Mouse (Mus musculus): ENCODE measurements around the gene B4galnt3.

The B4galnt3 gene

DNA sequence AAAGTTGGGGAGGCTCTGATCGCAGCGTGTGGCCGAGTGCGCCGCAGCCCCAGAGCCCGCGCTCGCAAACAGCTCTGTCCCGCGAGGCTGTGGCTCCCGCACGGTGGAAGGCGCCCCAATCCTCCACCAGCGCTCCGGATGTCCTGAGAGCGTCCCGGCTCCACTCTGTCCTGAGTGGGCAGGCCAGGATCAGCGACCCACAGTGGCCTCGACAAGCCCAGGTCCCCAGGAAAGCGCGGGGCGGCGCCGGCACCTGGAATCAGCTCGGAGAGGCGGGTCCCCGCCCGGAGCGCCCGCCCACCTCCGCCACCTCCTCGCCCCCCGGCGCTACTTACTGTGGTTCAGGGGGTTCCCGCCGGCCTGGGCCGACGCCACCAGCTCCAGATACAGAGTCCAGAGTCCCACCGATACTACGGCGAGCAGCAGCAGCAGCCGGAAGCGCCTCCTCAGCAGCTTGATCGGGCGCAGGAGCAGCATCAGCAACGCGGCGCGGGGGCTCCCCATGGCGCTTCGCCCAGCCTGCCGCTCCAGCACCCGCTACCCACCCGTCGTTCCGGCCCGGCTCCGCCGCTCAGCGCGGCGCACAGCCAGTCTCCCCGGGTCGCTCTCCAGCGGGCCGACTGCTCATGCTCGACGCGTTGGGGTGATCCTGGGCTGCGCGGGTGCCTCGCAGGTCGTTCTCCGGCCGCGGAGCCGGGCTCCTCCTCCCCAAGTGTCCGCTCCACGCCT is at the start of gene B4galnt3, which contains the start of gene D330020A13Rik:
B4galnt3 (minus strand) TSS at position 504 of the 729 bp plus-strand sequence.
D330020A13Rik (plus strand) TSS at position 309 of the 729 bp plus-strand sequence.
- peak; percentile 76 for DNase-seq (ENCODE audit: low read depth, low spot score)

DNA sequence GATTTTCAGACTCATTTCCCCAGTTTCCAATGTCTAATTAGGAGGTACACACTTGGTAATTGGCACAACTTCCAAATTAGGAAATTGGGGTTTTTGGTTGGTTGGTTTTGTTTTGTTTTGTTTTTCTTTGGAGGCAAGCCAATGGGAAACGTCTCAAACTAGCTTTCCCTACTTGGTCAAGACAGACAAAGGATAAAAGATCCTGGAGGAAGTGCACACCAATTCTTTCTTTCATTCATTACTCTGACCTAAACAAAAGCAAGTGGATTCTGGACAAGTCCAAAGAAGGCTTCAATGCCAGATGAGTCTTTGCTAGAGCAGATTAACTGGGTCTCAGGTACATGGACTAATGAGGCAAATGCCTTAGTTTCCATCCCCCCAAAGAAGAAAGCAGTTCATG is 49.6 kb upstream of the B4galnt3 start:
- no peak for DNase-seq (ENCODE audit: low read depth, low spot score)

DNA sequence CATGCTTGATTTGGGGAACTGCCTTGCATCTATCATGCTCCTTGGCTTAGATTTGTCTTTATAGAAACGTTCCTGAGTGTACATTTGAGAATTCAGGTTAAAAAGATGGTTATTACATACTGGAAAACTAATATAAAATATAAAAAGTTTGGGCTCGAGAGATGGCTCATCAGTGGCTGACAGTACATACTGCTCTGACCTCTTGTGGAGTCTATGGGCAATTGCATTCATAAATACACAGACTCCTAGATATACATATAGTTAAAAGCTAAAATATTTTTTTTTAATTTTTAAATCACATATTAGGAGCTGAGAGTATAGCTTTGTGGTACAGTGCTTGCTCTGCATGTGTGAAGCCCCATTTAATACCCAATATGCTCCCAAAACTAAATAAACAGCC is 38.0 kb upstream of the B4galnt3 start:
- no peak for DNase-seq (ENCODE audit: low read depth, low spot score)

DNA sequence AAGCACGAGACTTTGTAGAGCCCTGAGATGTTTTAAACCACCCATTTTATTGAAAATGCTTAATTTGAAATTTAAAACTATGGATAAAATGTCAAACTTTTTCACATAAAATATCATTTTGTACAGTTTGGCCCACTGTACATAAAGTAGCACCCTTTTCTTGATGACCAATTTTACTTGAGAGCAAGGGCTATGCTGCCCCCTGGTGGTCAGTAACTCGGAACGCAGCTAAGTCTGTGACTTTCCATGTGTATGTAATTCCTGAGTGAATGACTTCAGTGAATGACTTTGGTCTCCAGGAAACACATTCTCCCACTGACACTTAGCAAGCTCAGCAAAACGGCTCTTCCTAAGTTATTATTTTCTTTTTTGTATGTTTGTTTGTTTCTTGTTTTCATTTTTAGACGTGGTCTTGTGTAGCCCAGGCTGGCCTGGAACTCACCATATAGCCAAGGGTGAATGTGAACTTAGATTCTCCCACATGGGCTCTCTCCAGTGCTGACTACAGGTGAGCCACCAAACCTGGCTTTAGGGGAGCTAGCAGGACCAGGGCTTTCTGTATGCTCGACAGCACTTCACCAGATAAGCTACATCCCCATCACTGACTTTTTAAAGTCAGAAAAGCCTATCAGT is 30.1 kb upstream of the B4galnt3 start:
- peak; percentile 89 for DNase-seq (ENCODE audit: low read depth, low spot score)

DNA sequence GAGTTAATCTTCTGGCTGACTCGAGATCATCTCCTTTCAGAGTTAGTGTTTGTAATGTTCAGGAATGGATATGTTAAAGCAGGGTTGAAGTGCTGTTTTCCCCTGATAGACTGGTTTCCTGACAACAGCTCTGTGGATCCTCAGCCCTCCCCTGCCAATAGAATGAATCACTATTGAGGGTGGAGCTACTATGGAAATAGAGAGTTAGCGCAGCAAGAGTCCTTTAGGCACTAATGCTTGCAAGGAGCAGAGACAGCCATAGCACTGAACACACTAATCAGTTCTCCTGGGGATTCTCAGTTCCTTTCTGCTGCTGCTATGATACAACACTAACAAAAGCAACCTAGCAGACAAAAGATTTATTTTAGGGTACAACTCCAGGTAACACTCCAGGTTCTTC is 26.0 kb upstream of the B4galnt3 start:
- DNase-seq (ENCODE audit: low read depth, low spot score): peak; percentile 60

DNA sequence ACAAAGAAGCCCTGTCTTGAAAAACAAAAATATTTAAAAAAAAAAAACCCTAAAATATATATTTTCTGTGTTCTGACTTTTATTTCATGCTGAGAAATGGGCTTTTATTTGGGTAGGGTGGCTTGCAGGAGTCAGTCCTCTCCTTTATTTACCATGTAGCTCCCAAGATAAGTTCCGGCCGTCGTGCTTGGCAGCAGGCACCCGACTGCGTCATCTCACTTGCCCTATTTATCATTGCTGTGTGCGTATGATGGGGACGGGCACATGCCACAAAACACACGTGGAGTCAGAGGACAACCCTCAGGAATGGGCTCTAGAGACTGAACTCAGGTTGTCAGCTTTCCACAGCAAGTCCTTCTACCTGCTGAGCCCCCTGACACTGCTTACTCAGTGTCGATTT is 24.8 kb upstream of the B4galnt3 start:
- no peak for DNase-seq (ENCODE audit: low read depth, low spot score)

DNA sequence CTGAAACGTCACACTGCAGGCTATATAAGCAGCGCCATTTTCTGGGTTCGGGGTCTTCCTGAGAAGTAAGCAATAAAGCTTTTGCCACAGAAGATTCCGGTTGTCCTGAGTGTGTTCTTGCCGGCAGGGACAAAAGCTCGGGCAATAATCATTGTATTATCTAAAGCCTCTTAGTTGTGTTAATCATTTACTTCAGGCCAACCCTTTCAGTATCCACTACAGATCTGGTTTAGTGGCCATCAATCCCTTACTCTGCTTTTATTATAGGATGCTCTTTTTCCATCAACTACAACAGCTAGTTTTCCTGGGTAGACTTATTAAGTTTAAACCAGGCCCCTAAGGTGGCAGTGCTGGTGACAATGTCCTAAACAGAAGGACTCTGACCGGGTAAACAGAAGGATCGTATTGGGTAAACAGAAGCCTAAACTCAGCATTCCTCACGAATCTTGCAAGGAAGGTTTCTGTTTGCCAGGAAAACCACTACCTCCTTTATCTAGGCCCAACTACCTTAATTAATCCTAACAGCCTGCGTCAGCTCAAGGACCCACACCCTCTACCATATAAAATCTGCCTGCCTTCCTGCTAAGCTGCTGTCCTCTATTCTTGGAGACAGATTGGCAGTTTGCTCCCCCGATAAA is 24.1 kb upstream of the B4galnt3 start:
- DNase-seq (ENCODE audit: low read depth, low spot score): no peak

DNA sequence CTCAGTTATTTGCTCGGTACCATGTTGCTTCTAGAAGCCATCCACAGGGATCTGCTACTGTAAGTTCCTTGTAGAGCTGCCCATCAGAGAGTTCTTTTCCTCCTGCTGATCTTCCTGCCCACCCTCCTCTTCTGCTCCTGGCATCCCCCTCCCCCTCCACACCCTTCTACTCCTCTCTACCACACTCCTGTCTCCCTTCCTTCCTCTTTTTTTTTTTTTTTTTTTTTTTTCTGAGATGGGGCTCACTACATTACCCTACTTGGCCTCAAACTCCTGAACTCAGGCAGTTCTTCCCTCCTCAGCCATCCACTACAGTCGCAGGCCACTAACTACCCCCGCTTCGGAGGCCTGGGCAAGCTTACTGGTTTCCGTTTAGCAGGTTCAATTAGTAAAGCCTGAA is 18.1 kb upstream of the B4galnt3 start:
- no peak for DNase-seq (ENCODE audit: low read depth, low spot score)

DNA sequence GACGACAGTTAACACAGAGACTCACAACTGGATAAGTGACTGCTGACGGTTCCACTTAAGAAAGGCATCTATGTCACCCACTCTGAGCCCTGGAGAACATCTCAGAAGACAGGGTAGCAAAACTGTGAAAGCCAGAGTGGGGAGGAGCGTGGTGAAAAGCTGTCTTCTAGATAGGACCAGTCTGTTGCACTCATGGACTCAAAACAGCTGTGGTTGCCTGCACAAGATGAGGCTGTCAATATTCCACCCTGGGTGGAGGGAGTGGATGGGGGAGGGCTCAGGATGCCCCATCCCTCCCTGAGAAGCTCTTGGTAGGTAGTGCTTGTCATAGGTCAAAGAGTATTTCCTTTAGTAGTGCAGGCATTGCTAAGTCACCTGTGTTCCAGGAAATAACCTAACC is 15.4 kb upstream of the B4galnt3 start:
- DNase-seq (ENCODE audit: low read depth, low spot score): no peak

DNA sequence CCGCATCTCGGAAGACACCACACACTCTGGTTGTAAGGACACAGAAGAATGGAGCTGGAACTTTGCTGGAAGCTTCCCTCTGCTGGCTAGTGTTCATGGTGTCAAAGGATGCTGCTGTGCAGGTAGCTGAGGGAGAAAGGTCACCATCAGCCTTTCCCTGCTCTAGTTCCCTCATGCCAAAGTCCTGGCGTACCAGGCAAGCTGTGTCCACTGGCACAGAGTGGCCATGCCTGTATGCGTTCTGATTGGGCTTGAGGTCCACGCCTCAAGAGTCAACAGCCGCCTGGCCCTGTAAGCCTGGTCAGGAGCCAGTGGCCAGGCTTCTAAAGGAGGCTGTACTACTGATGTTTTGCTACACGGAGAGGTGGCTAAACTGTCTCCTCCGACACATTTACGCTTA is 15.0 kb upstream of the B4galnt3 start:
- DNase-seq (ENCODE audit: low read depth, low spot score): no peak

DNA sequence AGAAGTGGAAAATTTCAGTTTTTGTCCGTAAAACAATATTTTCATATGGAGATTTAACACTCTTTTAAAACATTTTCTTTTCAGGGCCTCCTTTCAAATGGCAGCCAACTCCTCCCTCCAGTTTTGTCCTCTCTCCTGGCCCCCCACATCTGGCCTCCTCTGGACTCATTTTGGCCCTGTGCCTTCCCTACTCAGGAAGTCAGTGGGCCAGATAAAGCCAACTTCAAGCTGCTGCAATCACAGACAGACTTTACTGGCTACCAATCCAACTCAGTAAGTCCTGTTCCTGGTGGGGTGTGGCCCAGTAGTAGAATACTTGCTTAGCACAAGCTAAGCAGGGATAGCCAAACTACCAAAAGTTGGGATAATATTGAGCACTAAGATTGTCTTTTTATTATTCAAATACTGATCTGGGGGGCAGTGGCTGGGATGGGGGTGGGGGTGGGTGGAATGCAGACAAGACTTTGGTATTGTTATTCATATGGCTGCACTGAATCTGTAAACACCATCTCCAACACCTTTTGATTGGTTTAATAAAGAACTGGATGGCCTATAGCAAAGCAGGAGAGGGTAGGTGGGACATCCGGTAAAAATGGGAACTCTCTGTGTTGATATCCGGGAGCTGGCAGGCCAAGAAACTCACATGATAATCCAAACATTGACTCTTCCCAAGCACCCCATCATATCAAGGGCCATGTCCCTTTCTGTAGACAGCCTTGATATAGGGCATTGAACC is 12.7 kb upstream of the B4galnt3 start:
- peak; percentile 92 for DNase-seq (ENCODE audit: low read depth, low spot score)

DNA sequence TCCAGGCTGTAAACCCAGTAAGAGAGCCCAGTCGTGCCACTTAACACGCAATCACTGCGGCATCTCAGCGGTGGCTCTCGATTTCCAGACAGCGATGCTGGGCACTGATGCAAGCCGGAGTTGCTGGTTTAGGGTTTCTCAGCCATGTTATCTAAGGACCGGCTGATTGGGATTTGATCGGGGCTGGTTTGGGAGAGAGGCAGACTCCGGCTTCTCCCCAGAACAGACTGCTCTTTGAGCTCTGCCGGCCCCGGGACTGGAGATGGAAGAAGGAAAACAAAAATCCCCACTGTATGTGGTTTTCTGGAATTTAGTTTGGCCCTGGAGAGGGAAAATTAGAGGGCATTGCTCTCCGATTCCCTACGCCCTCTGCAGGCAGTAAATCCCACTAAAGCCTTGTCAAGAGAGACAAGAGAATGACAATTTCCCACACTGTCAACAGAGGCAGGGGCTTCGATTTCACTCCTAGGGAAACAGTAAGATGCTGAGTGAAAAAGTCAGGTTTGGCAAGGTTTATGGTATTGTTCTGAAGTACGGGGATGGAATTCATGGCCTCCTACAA is 8.5 kb upstream of the B4galnt3 start:
- peak; percentile 57 for DNase-seq (ENCODE audit: low read depth, low spot score)

DNA sequence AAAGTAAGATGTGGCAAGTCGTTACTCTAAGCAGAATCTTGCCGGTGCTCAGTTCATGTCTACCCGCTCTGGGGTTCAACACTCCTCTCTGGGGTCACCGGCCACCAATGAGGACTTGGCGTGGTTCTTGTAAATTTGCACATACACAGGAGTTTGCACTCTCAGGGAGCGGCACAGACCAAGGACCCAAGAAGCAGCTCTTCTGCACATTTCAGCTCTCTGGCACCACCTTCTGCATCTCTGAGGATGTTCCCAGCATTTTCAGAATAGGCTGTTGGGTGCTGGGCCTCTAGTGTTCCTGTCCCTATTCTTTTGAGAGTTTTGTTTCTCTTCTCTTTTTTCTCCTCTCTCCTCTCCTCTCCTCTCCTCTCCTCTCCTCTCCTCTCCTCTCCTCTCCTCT is 6.8 kb upstream of the B4galnt3 start:
- peak; percentile 87 for DNase-seq (ENCODE audit: low read depth, low spot score)

DNA sequence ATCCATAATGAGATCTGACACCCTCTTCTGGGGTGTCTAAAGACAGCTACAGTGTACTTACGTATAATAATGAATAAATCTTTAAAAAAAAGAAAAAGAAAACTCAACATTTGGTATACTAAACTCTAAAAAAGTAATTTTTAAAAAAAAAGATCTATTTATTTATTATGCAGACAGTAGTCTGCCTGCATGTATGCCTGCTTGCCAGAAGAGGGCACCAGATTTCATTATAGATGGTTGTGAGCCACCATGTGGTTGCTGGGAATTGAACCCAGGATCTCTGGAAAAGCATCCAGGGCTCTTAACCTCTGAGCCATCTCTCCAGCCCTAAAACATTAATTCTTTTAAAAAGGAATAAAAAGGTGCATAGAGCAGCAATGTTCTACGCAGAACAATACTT is 2.2 kb upstream of the B4galnt3 start:
- peak; percentile 53 for DNase-seq (ENCODE audit: low read depth, low spot score)

DNA sequence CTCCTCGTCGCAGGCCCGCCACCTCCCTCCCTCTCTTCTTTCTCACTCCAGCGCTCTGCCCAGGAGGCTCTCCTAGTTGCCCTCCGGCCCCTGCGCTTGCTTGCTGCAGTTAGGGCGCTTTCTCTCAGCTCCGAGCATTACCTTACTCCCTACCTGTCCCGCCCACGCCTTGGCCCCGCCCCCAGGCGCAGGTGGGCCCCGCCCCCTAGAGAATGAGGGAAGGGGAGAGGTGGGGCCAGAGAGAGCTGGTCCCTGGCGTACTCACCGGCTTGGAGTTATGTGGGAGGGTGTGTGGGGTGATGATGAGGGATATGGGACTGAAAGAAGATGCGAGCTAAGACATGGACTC is 400 bp upstream of the B4galnt3 start:
- DNase-seq (ENCODE audit: low read depth, low spot score): peak; percentile 94

DNA sequence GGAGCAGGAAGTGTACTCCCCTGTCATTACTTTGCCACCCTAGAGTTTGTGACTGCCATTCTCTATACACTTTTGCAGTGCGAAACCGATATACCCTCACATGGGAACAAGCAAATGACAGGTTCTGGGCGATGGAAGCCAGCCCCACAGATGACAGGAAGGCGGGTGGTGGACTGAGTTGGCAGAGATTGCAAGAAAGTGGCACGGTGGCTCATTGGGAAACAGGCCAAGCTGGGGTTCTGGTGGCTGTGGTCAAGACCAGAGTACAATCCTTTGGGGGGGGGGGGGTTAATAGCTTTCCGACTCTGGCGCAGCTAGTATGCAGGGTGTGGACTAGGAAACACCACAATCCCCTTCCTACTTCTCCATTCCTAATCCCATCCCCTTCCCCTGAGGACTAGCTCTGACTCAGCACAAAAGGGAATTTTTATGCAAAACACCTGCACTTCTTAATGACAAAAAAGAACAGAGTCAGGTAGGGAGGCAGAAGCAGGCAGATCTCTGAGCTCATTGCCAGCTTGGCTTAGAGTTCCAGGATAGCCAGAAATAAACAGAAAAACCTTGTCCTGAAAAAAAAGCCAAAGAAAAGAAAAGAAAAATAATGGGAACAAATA is 2.9 kb downstream of the B4galnt3 start:
- peak; percentile 93 for DNase-seq (ENCODE audit: low read depth, low spot score)

DNA sequence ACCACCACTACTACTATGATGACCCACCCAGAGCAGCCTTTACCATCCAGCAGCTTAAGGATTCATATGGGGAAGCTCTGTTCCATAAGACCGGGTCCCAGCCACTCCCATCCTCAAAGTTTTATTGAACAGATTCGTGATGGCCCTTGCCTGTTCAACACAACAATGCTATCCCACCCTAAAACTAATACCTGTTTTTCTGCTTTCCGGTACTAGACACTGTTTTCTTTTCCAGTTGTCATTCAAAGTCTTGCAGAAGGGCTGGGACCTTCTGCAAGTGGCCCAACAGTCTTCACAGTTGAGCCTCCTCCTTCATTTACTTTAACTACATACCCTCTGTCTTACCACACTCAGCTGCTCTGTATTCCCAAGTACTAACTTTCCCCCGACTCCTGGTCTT is 4.9 kb downstream of the B4galnt3 start:
- DNase-seq (ENCODE audit: low read depth, low spot score): peak; percentile 88

DNA sequence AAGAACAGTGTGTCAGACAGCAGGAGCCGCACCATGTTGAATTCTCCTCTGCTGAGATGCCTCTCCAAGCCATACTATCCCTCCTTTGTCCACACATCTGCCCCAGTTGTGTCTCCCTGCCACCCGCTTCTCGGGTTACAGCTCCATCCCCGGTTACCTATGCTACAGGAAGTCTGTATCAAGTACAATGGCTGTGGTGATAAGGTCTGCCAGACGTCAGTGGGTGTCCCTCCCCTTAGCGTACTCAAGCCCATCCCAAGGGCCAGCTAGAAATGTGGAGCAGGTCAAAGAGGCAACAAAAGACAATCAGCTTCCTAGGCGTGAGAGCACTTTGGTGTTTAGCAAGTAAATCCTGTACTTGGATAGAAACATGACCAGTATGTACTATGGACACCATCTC is 5.8 kb downstream of the B4galnt3 start:
- DNase-seq (ENCODE audit: low read depth, low spot score): peak; percentile 70

DNA sequence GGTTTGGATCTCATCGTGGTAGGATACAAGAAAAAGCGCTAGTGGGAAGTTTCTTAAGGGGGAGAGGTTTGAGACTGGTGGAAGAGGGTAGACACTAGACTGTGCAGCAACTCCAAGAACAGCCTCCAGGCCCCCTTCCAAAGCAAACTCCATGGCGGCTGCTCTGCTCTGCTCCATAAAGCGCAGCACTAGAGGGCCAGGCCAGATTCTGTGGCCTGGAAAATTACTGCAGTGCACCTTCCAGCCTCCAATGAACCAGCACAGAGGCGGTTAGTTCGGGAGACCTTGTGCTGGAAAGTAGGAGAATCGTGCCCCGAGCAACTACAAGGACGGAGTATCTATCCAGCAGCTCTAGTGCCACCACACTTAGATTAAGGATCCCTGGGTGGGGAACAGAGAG is 7.1 kb downstream of the B4galnt3 start:
- peak; percentile 38 for DNase-seq (ENCODE audit: low read depth, low spot score)

DNA sequence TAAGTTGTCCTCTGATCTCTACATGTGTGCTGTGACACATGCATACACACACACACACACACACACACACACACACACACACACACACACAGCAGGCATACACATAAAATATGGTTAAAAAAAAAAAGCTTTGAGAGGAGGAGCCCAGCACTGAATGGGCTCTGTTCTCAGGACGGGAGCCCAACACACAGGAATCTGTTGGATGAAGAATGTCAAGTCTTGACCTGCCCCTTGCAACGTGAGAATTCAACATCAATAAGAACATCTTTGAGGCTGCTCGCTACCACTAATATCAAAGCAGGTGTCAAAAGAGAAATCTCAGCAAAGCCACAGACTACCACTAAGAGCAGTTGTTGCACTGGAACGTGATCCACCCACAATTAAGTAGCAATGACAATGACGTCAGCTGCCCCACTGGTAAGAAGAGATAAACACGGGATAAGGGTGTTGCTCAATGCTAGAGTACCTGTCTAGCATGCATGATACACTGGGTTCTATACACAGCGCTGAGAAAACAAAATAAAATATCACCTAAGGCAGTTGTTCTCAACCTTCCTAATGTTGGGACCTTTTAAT is 17.4 kb downstream of the B4galnt3 start:
- DNase-seq (ENCODE audit: low read depth, low spot score): no peak

DNA sequence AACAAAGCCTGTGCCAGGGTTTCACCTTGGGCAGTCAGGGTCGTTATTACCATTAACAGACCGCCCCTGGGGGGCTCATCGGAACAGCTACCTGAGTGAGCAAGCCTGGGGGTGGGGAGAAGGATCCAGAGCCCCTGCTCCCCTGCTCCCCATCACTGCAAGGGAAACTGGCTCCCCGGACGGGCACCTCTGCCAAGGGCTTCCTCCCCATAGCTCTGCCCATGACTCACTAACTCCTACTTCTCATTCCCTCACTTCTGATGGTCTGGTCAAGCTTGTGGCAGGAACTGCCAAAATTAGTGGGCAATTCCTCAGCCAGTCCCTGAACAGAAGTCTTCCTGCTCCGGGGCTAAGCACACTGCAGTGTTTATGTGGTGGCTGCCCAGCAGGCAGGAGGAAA is 19.1 kb downstream of the B4galnt3 start:
- DNase-seq (ENCODE audit: low read depth, low spot score): no peak

All from R1 (cell line).